Mouse (Mus musculus) embryonic fibroblast, embryonic 13.5 days (primary cell): Measurements from ENCODE around the gene Krtcap2. TPM values are rescaled to one million over a fixed set of nuclear protein-coding genes. Genes with fewer than 3 reads are reported as not detected.

Experiments
- H3K27ac ChIP-seq: 2 replicates; pipeline ENCODE4 v1.5.1; 2012; ENCODE audit warnings: low read length, control low read depth, inconsistent platforms; ENCODE audit not compliant: insufficient read depth
- H3K4me1 ChIP-seq: 2 replicates; pipeline ENCODE4 v1.6.1; 2011; ENCODE audit warnings: low read length; ENCODE audit not compliant: control insufficient read depth, insufficient read depth
- H3K4me3 ChIP-seq: 2 replicates; pipeline ENCODE4 v1.5.1; 2011; ENCODE audit warnings: mild to moderate bottlenecking, control low read depth, low read length; ENCODE audit not compliant: insufficient read depth
- CTCF ChIP-seq: IDR thresholded peaks from 2 replicates; pipeline ENCODE4 v1.5.1; 2011; ENCODE audit warnings: mild to moderate bottlenecking, control low read depth, low read length, moderate library complexity, borderline replicate concordance; ENCODE audit not compliant: insufficient read depth
- POLR2A ChIP-seq: IDR thresholded peaks from 2 replicates; pipeline ENCODE4 v1.6.1; 2011; ENCODE audit warnings: low read depth, mild to moderate bottlenecking, control low read depth, low read length, moderate library complexity
- polyA plus RNA-seq: library from polyadenylated mRNA; stranded (reverse); fragments of >200 nt; gene quantifications from 2 replicates; pipeline ENCODE4 v1.2.4, GENCODE M21; 2011; ENCODE audit warnings: low read depth; ENCODE audit not compliant: missing spikeins, insufficient read length

Gene Krtcap2
- polyA plus RNA-seq, 1 experiment, result 289 TPM

DNA sequence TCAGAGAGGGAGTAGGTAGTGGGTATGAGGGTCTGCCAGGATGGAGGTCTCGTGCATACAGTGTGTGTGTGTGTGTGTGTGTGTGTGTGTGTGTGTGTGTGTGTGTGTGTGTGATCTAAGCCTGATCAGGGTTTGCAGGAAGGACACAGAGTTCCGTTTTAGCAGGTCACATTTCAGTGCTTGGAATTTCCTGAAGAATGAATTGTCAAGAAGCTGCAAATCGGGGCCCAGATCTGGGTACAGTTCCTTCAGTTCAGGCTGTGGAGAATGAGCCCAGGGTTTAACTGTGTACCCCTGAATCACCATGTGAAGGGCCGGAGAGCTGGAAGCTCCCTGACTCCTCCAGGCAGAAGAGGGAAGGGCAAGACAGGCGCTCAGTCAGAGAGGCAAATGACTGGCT lies 41.5 kb downstream of the Krtcap2 start:
- TF ChIP-seq CTCF (no peak), POLR2A (no peak)
- Histone ChIP-seq H3K4me3 (no peak overlapping the region), H3K4me1 (no peaks in the 10 kb centered on the region; the same call in 1 of the 2 replicates), H3K27ac (no peak overlapping the region)

DNA sequence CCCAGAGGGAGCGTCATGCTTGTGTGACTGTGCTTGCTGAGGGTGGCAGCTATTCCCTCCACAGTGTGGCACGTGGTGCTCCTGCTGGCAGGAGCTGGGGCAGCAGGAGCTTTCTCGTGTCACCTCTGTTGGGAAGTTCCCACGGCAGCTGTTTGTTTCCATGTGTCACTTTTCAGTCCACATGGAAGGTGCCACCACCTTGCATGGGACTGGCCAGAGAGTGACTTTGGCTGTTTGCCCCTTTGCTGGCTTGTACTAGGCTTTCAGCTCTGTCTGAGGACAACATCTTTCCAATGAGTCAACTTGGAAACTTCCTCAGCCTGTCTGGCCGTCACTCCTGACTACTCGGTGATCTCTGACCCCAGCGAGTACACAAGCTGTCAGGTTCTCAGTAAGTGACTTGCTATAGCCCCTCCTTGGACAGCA lies 42.8 kb downstream of the Krtcap2 start:
- H3K4me1 ChIP-seq, result no peaks in the 10 kb centered on the region; the same call in 1 of the 2 replicates
- no peak for TF ChIP-seq CTCF
- TF ChIP-seq POLR2A, result no peak
- no peak overlapping the region for H3K27ac ChIP-seq
- no peak overlapping the region for H3K4me3 ChIP-seq

DNA sequence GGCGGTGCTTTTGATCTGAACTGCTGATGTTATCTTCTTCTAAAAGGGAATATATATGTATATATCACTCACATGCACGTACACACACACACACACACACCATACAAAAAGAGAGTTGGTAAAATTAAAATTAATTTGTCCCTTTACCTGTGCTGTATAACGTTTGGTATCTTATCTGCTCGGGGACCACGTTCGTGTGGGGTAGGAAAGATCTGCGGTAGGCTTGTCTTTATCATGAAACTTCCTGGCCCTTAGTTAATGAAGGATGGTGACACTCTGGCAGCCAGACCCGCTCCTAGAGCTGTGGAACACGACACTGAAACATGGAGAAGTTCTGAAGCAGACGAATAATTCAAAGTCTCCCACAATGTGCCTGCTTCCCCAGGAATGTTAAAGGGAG lies 46.1 kb downstream of the Krtcap2 start:
- Histone ChIP-seq H3K4me1 (peaks cover 3% of the 10 kb centered on the region; the same call in 1 of the 2 replicates), H3K27ac (no peak overlapping the region), H3K4me3 (no peak overlapping the region)
- no peak for TF ChIP-seq POLR2A
- no peak for TF ChIP-seq CTCF

DNA sequence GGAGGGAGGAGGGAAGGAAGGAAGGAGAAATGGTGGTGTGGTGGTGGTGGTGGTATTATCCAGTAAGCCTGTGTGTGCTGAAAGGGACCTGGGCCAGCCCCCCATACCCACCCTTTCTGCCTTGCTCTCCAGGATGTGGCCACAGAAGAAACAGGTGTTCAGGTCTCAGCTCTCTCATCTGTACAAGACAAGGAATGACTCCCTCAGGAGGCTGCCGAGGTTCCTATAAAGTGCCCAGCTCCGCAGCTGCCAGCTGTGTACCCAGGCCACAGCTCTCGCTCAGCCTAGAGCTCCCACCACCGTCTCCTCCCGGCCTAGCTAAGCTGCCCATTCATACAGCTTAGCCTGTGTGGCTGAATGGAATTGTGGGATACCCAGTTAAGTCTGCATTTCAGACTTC lies 46.5 kb downstream of the Krtcap2 start:
- H3K4me1 ChIP-seq, result peaks cover 3% of the 10 kb centered on the region; the same call in 1 of the 2 replicates
- H3K4me3 ChIP-seq, result no peak overlapping the region
- H3K27ac ChIP-seq, result no peak overlapping the region
- TF ChIP-seq POLR2A, result no peak
- no peak for TF ChIP-seq CTCF

DNA sequence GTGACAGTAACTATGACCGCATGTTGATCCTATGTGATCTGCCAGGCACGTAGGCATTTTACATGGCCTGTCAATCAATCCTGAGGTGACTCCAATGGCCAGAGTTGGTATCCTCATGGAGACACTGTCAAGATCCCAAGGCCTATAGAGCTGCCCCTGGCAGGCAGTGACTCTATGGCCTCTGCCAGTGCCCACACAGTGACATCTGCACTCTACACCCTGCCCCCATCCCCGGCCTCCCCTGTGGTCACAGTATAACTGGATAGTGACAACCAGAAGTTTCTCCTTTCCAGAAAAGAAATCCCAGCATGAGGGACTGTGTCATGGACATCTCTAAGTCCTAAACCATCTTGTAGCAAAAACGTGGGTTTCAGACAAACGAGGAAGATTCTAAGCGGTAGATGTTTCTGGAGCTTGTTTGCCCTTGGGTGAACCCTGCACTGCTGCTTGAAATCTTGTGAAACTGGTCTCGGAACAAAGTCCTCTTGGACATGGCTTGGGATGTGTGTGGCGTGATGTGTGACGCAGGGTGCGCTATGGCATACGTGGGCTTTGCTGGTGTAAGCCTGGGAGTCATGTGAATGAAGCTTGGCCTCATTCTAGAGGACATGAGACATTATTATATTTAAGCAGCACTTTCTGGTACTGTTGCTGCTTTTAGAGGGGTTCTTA lies 47.6 kb downstream of the Krtcap2 start:
- Histone ChIP-seq H3K4me3 (no peak overlapping the region), H3K27ac (no peak overlapping the region), H3K4me1 (peaks cover 3% of the 10 kb centered on the region; the same call in 1 of the 2 replicates)
- TF ChIP-seq POLR2A, result no peak
- no peak for TF ChIP-seq CTCF

DNA sequence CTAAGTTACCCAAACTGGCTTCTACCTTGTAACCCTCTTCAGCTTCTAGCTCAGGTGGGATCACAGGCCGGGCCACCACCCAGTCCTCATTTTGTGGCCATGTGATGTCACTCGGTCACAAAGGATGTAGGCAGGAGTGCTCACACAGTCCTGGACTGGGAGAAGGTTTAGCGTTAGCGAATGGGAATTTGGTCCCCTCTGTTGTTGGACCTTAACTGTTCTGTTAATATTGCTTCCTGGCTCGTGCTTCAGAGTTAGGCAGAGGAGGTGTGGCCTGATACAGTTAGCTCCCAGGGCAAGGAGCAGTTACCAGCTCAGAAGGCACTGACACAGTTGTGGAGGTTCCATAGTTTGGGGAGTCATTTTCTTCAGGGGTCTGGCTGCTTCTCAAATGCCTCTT lies 48.4 kb downstream of the Krtcap2 start:
- H3K4me1 ChIP-seq, result peaks cover 3% of the 10 kb centered on the region; the same call in 1 of the 2 replicates
- no peak for TF ChIP-seq POLR2A
- TF ChIP-seq CTCF, result no peak
- H3K27ac ChIP-seq, result no peak overlapping the region
- H3K4me3 ChIP-seq, result no peak overlapping the region

DNA sequence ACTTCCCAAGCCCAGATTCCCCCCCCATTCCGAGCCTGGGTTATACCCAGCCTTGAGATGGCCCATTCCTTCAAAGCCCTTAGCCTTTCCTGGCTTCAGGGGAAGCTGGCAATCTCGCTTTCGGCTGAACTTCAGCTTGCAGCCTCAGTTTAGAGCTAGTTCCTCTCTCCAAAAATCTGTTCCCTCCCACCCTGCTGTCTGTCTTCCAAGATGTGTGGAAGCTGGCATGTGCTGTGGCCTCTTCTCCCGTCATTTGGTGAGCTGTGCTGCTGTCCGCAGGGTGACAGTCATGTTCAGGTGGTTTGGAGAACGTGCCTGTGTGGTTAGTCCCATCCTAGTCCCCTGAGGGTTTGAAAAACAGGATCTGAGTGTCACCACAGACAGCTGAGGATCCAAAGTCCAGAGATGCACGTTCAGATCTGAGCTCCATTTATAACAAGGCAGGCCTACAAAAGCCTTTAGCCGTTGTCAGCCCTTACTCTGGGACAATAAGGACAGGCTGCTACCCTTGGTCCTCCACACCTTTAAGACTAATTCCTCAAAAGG lies 50.0 kb downstream of the Krtcap2 start:
- no peak overlapping the region for H3K4me3 ChIP-seq
- peaks cover 7% of the 10 kb centered on the region; the same call in 1 of the 2 replicates for H3K4me1 ChIP-seq
- TF ChIP-seq POLR2A (no peak), CTCF (no peak)
- no peak overlapping the region for H3K27ac ChIP-seq

DNA sequence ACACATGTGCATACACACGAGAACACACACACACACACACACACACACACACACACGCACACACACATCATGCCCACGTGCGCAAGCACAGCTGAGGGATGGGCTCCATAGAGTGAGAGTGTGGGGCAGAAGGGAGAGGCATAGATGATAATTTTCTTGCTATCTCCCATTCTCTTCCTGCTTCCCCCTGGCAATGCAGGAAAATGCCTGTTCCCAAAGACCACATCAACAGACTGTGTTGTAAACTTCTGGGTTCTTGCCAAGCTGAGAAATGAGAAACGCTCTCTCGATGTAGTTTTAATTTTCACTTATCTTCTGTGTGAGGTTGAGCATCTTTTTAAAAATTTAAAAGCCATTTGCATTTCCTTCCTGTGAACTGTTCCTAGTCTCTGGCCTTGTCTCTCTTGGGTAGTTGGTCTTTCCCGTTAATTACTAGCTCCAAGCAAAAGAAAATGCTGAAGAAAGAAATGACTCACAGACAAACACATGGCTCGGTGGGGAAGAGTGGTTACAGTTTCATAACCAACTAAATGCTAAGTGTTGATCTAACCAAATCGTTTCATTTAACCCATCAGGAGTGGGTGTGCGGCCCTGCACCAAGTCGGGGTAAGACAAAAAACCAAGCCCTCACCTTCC lies 51.1 kb downstream of the Krtcap2 start:
- no peak overlapping the region for H3K4me3 ChIP-seq
- peaks cover 7% of the 10 kb centered on the region; the same call in 1 of the 2 replicates for H3K4me1 ChIP-seq
- H3K27ac ChIP-seq, result no peak overlapping the region
- no peak for TF ChIP-seq POLR2A
- no peak for TF ChIP-seq CTCF

DNA sequence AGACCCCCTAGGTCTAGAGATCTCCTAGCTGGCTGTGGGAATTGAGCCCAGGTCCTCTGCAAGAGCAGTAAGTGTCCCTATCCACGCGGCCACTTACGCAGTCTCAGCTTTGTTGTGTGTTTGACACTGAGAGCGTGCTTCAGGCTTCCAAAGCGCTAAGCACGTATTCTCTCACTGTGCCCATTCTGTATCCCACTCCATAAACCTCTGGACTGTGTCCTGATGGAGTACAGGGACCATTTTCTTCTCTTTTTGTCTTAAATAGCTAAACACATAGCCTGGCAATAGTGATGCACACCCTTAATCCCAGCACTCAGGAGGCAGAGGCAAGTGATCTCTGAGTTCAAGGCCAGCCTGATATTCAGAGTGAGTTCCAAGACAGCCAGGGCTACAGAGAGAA lies 53.1 kb downstream of the Krtcap2 start:
- Histone ChIP-seq H3K27ac (no peak overlapping the region), H3K4me1 (peaks cover 7% of the 10 kb centered on the region; the same call in 1 of the 2 replicates), H3K4me3 (no peak overlapping the region)
- TF ChIP-seq CTCF (no peak), POLR2A (no peak)

DNA sequence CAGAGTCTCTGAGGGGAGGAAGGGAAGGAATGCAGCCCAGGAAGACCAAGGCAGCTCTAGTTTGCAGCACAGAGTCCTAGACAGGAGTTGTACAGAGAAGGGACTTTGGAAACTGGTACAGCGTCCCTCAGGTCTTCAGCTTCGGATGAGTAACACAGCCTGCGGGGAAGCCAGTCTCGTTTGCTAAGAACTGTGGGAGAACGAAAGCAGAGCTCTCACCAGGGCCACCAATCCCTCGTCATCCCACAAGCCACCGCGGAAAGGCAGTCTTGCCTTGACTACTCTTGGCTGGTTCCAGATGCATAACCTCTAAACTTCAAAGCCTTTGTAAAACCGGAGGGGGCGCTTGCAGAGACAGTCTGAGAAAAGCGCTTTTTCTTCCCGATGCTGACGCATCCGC lies 53.7 kb downstream of the Krtcap2 start:
- TF ChIP-seq CTCF, result no peak
- TF ChIP-seq POLR2A, result 0 out of 2 replicates have a peak, but pooled peaks have one; percentile 24
- Histone ChIP-seq H3K27ac (no peak overlapping the region; the same call in 1 of the 2 replicates), H3K4me1 (peaks cover 7% of the 10 kb centered on the region; the same call in 1 of the 2 replicates), H3K4me3 (no peak overlapping the region)

Other genes starting within 250 kb of the Krtcap2 start
- gene Rusc1, start 152.7 kb upstream of the Krtcap2 start, polyA plus RNA-seq, result 15.4 and 17.8 TPM in 2 replicates
- gene Gm43738, start 144.9 kb upstream of the Krtcap2 start, polyA plus RNA-seq, result not detected in 2 replicates
- gene Fdps, start 144.0 kb upstream of the Krtcap2 start, polyA plus RNA-seq, result 145 and 176 TPM in 2 replicates
- not detected in 2 replicates for gene Pklr, start 109.8 kb upstream of the Krtcap2 start, polyA plus RNA-seq
- 0.32 and 1.0 TPM in 2 replicates for gene Hcn3, start 85.8 kb upstream of the Krtcap2 start, polyA plus RNA-seq
- gene Clk2, start 81.2 kb upstream of the Krtcap2 start, polyA plus RNA-seq, result 45.3 and 57.5 TPM in 2 replicates
- 75.7 and 91.2 TPM in 2 replicates for gene Scamp3, start 68.5 kb upstream of the Krtcap2 start, polyA plus RNA-seq
- 46.9 and 49.5 TPM in 2 replicates for gene Fam189b, start 62.8 kb upstream of the Krtcap2 start, polyA plus RNA-seq
- 86.8 and 103 TPM in 2 replicates for gene Gba, start 43.0 kb upstream of the Krtcap2 start, polyA plus RNA-seq
- gene Thbs3, start 30.8 kb upstream of the Krtcap2 start, polyA plus RNA-seq, result 60.8 and 83.1 TPM in 2 replicates
- gene Mtx1, start 18.9 kb upstream of the Krtcap2 start, polyA plus RNA-seq, result 96.9 and 98.6 TPM in 2 replicates
- gene Muc1, start 16.9 kb upstream of the Krtcap2 start, polyA plus RNA-seq, result 1.1 and 2.5 TPM in 2 replicates
- 14.2 and 24.2 TPM in 2 replicates for gene Trim46, start 343 bp downstream of the Krtcap2 start, polyA plus RNA-seq
- gene Dpm3, start 13.4 kb downstream of the Krtcap2 start, polyA plus RNA-seq, result 47.2 and 51.3 TPM in 2 replicates
- 91.5 and 103 TPM in 2 replicates for gene Slc50a1, start 24.6 kb downstream of the Krtcap2 start, polyA plus RNA-seq
- 4.1 and 7.1 TPM in 2 replicates for gene Efna1, start 35.2 kb downstream of the Krtcap2 start, polyA plus RNA-seq
- 7.1 and 8.7 TPM in 2 replicates for gene Efna3, start 77.0 kb downstream of the Krtcap2 start, polyA plus RNA-seq
- gene Efna4, start 92.1 kb downstream of the Krtcap2 start, polyA plus RNA-seq, result 11.2 and 11.4 TPM in 2 replicates
- 112 and 136 TPM in 2 replicates for gene Adam15, start 104.0 kb downstream of the Krtcap2 start, polyA plus RNA-seq
- not detected in 2 replicates for gene Dcst2, start 116.0 kb downstream of the Krtcap2 start, polyA plus RNA-seq
- not detected in 2 replicates for gene Dcst1, start 119.3 kb downstream of the Krtcap2 start, polyA plus RNA-seq
- 46.9 and 56.0 TPM in 2 replicates for gene Zbtb7b, start 148.8 kb downstream of the Krtcap2 start, polyA plus RNA-seq
- gene Lenep, start 156.8 kb downstream of the Krtcap2 start, polyA plus RNA-seq, result not detected in 2 replicates
- gene Flad1, start 165.9 kb downstream of the Krtcap2 start, polyA plus RNA-seq, result 10.9 and 11.2 TPM in 2 replicates
- 142 and 174 TPM in 2 replicates for gene Cks1b, start 172.4 kb downstream of the Krtcap2 start, polyA plus RNA-seq
- 224 and 227 TPM in 2 replicates for gene Shc1, start 172.5 kb downstream of the Krtcap2 start, polyA plus RNA-seq
- 42.4 and 45.2 TPM in 2 replicates for gene Pygo2, start 184.2 kb downstream of the Krtcap2 start, polyA plus RNA-seq
- gene Pbxip1, start 190.7 kb downstream of the Krtcap2 start, polyA plus RNA-seq, result 90.9 and 91.6 TPM in 2 replicates
- gene Pmvk, start 208.6 kb downstream of the Krtcap2 start, polyA plus RNA-seq, result 16.3 and 21.0 TPM in 2 replicates